Mouse (Mus musculus) midbrain, embryonic 15.5 days (tissue): Measurements from ENCODE around the gene Nenf. TPM values are rescaled to one million over a fixed set of nuclear protein-coding genes. Genes with fewer than 3 reads are reported as not detected.

Experiments used
- ATAC-seq: fragments of 200-750 bp; cut with Nextera tagmentation; replicated peaks from 2 replicates; pipeline ENCODE4 v1.8.0; 2017; ENCODE audit warnings: moderate TSS enrichment
- H3K27ac ChIP-seq: fragments of 300-500 bp; sonication (generic); 2 replicates; pipeline ENCODE4 v1.5.1; 2015; ENCODE audit warnings: mild to moderate bottlenecking, inconsistent platforms
- H3K27me3 ChIP-seq: fragments of 300-500 bp; sonication (generic); replicated peaks from 2 replicates; pipeline ENCODE4 v1.6.1; 2015; ENCODE audit warnings: inconsistent platforms
- H3K36me3 ChIP-seq: fragments of 300-500 bp; sonication (generic); replicated peaks from 2 replicates; pipeline ENCODE4 v1.6.1; 2015; ENCODE audit warnings: inconsistent platforms
- H3K4me1 ChIP-seq: fragments of 300-500 bp; sonication (generic); 2 replicates; pipeline ENCODE4 v1.6.1; 2015; ENCODE audit warnings: inconsistent platforms
- H3K4me2 ChIP-seq: fragments of 300-500 bp; sonication (generic); 2 replicates; pipeline ENCODE4 v1.6.1; 2015; ENCODE audit warnings: inconsistent platforms, mild to moderate bottlenecking, moderate library complexity
- H3K4me3 ChIP-seq: fragments of 300-500 bp; sonication (generic); 2 replicates; pipeline ENCODE4 v1.5.1; 2015; ENCODE audit warnings: mild to moderate bottlenecking, inconsistent platforms
- H3K9ac ChIP-seq: fragments of 300-500 bp; sonication (generic); 2 replicates; pipeline ENCODE4 v1.6.1; 2015; ENCODE audit warnings: mild to moderate bottlenecking, inconsistent platforms
- H3K9me3 ChIP-seq: fragments of 300-500 bp; sonication (generic); 2 replicates; pipeline ENCODE4 v1.6.1; 2016; ENCODE audit warnings: inconsistent platforms
- WGBS: fragments of 180-500 bp; shearing (Covaris S2); methylation state at CpG from one replicate; pipeline ENCODE4 v1.1.7; 2015; ENCODE audit warnings: mixed read lengths; 5-methylcytosine and 5-hydroxymethylcytosine counted together
- polyA plus RNA-seq: library from polyadenylated mRNA; unstranded; fragments of >200 nt; fragmentation: Nextera tagmentation; extraction: Ambion mirVana; gene quantifications from 2 replicates; pipeline ENCODE4 v1.2.1, GENCODE M21; 2015

The Nenf gene
- polyA plus RNA-seq, 1 experiment from 2014 or later: 111 TPM

DNA sequence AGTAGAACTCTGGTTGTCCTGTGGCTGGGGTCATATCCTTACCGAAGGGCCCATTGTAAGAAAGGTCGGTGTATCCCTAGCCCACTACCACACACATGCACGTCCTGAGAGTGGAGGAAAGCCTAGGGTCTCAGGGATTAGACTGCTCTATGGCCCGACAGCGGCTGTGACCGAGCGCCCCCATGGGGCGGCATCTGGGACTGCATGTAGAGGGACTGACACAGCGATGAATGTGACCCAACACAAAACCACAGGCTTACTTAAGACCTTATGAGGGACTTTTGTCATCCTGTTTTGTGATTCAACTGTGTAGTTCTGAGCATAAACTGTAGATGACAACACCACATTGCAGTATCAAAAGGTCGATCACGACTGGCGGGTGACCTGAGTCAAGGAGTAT is 42.5 kb downstream of the Nenf start:
- Histone ChIP-seq H3K4me2 (no peak overlapping the region), H3K27me3 (no peaks in the 10 kb centered on the region), H3K4me3 (no peak overlapping the region), H3K9ac (no peak overlapping the region), H3K27ac (no peak overlapping the region), H3K4me1 (no peaks in the 10 kb centered on the region), H3K36me3 (no peaks in the 10 kb centered on the region), H3K9me3 (no peaks in the 10 kb centered on the region)
- ATAC-seq: no peak
- WGBS: 7% methylated on average over 12 of the region's 12 CpGs

DNA sequence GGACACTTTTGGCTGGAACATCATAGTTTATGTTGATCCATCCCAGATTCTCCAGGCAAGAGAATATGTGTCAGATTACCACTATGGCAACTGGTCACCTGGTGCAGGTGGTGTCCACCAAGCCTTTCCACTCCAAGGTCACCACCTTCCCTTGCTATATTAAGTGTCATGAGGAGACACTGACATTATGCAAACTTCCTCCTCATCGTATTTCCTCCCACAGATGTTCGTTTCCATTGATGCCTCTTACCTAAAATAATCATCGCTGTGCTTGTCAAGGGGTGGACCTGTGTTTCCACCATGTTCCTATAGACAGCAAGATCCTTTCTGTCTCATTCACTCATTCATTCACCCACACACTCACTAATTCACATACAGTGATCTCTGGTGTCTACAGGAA is 45.3 kb downstream of the Nenf start:
- Histone ChIP-seq H3K9ac (no peak overlapping the region), H3K4me3 (no peak overlapping the region)
- WGBS: 85% methylated on average over 3 of the region's 3 CpGs

DNA sequence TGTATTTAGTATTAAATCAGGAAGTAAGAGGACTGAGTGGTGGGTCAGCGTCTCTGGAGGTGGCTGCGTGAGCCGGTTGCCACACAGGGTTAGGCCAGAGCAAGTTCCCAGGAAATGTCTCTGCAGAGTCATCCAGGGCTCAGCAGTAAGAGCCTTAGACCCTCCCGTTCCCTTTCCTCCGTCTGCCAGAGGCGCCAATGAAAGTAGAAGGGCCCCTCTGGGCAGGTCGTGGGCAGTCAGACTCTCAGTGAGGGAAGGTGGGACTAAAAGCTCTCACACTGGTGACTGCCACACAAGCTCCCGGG is 48.4 kb downstream of the Nenf start:
- H3K4me3 ChIP-seq: no peak overlapping the region
- no peak overlapping the region for H3K4me2 ChIP-seq
- no peak overlapping the region for H3K27ac ChIP-seq
- no peak for ATAC-seq
- H3K9me3 ChIP-seq: no peaks in the 10 kb centered on the region
- WGBS: 72% methylated on average over 8 of the region's 8 CpGs
- no peaks in the 10 kb centered on the region for H3K4me1 ChIP-seq
- no peak overlapping the region for H3K9ac ChIP-seq
- H3K36me3 ChIP-seq: no peaks in the 10 kb centered on the region
- H3K27me3 ChIP-seq: no peaks in the 10 kb centered on the region

More for the DNA sequence above, 45.3 kb downstream of the Nenf start:
- Histone ChIP-seq H3K4me1 (no peaks in the 10 kb centered on the region), H3K9me3 (no peaks in the 10 kb centered on the region), H3K36me3 (no peaks in the 10 kb centered on the region), H3K4me2 (no peak overlapping the region), H3K27ac (no peak overlapping the region), H3K27me3 (no peaks in the 10 kb centered on the region)
- no peak for ATAC-seq

DNA sequence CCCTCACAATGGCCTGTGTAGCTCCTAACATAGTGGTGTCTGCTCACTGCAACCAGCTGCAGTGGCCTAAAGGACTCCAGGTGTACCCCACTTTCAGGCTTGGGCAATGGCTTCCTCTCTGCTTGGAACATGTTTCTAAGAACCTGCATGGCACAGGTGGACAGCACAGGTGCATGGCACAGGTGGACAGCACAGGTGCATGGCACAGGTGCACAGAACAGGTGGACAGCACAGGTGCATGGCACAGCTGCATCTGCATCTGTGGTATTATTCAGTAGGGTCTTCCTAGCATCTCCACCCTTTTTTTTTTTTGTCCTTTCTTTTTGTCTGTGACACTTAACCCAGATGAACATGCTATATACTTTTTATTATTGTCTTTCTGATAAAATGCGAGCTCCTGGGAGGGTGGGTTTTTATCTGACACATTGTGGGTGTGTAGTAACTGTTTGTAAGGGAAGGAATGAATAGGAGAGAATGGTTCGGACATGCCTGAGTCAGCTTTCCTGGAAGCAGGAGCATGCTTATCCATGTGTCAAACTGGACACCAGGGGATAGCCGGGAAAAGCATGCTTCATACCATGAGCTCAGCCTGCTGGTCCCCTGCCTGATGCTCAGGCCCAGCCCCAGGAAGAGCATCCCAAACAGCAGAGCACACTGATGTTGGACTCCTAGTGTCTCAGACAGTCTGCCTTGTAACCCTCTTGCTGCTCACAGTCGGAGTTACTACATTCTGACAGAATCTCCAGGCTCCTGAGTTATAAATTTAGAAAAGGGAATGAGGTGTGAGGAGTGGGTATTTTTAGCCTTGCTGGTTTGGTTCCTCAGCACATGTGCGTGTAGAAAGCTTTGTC is 49.0 kb downstream of the Nenf start:
- Histone ChIP-seq H3K9ac (no peak overlapping the region), H3K4me3 (no peak overlapping the region), H3K27me3 (no peaks in the 10 kb centered on the region), H3K4me2 (no peak overlapping the region), H3K36me3 (no peaks in the 10 kb centered on the region), H3K4me1 (no peaks in the 10 kb centered on the region), H3K27ac (no peak overlapping the region), H3K9me3 (no peaks in the 10 kb centered on the region)
- no peak for ATAC-seq
- WGBS: 80% methylated on average over 5 of the region's 5 CpGs

DNA sequence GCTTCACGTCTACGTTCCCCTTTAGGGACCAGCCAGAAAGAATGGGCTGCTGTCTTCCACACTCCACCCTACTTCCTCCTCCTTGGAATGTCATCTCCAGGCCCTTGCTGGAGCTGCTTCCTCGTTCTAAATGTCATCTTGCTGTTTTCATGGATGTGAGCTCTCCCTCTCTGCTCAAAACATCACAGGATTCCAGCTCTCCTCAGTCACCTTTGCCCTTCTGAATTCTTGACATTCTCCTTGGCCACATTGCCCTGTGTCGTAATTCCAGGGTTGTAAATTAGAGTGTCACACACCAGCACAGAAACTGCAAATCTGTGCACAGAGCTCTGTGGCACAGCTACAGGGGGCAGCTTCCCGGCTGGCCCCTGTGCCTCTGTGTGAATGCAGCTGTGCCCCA is 50.1 kb downstream of the Nenf start:
- ATAC-seq: no peak
- no peaks in the 10 kb centered on the region for H3K36me3 ChIP-seq
- no peaks in the 10 kb centered on the region for H3K27me3 ChIP-seq
- 52% methylated on average over 5 of the region's 5 CpGs for WGBS
- H3K4me2 ChIP-seq: no peak overlapping the region
- no peaks in the 10 kb centered on the region for H3K9me3 ChIP-seq
- no peaks in the 10 kb centered on the region for H3K4me1 ChIP-seq
- no peak overlapping the region for H3K27ac ChIP-seq
- no peak overlapping the region for H3K9ac ChIP-seq
- no peak overlapping the region for H3K4me3 ChIP-seq

DNA sequence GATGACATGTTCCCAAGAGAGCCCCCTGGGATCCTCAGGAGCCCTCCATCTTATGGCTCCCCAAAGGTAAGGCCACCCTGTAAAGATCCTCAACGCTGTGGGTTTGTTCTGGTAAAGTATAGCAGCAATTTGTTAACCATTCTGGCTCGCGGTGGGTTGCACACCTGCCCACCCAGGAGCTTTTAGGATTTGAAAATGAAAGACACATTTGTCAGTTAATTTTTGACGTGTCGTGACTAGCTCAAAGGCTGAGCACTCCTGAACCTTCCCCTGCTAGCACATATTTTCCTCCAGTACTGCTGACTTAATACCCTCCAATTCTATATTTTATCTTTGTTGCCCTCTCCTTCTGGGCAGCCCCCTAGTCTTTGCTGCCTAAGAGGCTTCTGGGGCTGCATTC is 50.8 kb downstream of the Nenf start:
- ATAC-seq: no peak
- 85% methylated on average over 5 of the region's 5 CpGs for WGBS
- no peak overlapping the region for H3K27ac ChIP-seq
- H3K27me3 ChIP-seq: no peaks in the 10 kb centered on the region
- H3K36me3 ChIP-seq: no peaks in the 10 kb centered on the region
- no peak overlapping the region for H3K9ac ChIP-seq
- no peaks in the 10 kb centered on the region for H3K4me1 ChIP-seq
- no peak overlapping the region for H3K4me2 ChIP-seq
- no peaks in the 10 kb centered on the region for H3K9me3 ChIP-seq
- H3K4me3 ChIP-seq: no peak overlapping the region

DNA sequence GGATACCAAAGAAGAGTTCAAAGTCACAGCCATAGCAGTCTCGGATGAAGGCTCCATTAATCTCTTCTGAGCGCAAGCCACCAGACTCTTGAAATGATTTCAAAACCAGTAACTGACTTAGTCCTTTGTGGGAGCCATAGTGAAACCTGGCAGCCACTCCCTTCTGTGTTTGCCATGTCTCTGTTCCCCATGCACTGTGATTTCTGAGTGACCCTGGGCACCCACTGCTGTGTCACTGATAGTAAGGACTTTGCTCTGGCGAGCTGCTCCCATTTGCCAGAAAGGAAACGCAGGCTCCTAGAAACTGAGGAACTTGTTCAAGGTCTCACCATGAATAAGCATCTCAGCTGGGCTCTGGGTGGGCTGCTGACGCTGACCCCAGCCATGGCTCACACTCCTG is 54.5 kb downstream of the Nenf start:
- no peaks in the 10 kb centered on the region for H3K36me3 ChIP-seq
- H3K4me3 ChIP-seq: no peak overlapping the region
- no peak for ATAC-seq
- H3K27ac ChIP-seq: no peak overlapping the region
- H3K9ac ChIP-seq: no peak overlapping the region
- H3K27me3 ChIP-seq: no peaks in the 10 kb centered on the region
- H3K4me2 ChIP-seq: no peak overlapping the region
- H3K9me3 ChIP-seq: no peaks in the 10 kb centered on the region
- WGBS: 84% methylated on average over 5 of the region's 5 CpGs
- H3K4me1 ChIP-seq: no peaks in the 10 kb centered on the region

DNA sequence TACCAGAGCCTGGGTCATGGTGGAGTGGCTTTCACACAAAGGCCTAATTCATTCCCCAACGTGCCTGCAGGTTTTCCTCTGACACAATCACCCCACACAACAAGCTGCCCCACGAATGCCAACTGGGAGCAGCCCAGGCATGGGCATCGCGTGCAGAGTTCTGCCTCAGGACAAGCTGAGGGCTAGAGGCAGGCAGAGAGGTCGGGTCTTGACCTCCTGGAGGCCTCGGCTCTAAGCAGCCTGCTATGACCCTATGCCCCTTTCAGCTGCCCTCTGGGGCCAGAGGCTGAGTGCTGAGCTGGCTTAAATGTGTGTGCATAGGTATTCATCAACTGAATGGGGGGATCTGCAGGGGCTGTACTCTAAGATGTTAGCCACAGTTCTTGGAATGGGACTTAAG is 56.1 kb downstream of the Nenf start:
- Histone ChIP-seq H3K27me3 (no peaks in the 10 kb centered on the region), H3K9ac (no peak overlapping the region), H3K27ac (no peak overlapping the region), H3K4me3 (no peak overlapping the region), H3K4me2 (no peak overlapping the region), H3K9me3 (no peaks in the 10 kb centered on the region), H3K36me3 (no peaks in the 10 kb centered on the region), H3K4me1 (no peaks in the 10 kb centered on the region)
- 24% methylated on average over 6 of the region's 6 CpGs for WGBS
- no peak for ATAC-seq

DNA sequence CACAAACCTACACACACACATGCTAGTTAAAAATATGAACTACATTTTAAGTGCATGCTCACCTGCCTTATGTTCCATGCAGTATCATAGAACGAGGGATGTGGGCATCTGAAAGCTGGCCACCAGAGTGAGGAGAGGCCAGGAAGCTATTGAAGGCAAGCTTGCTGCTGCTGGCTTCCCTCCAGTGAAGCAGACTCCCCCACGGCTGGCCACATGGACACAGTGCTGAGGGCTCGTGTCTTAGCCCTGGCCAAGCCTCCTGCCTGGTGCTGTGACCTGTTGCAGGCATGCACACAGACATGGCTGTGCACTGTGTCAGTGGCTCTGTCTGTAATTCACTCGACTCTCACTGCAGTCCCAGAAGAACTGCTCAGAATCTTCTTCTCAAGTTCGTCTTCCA is 58.3 kb downstream of the Nenf start:
- Histone ChIP-seq H3K4me3 (no peak overlapping the region), H3K9ac (no peak overlapping the region), H3K4me2 (no peak overlapping the region), H3K4me1 (no peaks in the 10 kb centered on the region), H3K36me3 (no peaks in the 10 kb centered on the region), H3K27me3 (no peaks in the 10 kb centered on the region), H3K27ac (no peak overlapping the region), H3K9me3 (no peaks in the 10 kb centered on the region)
- no peak for ATAC-seq
- 75% methylated on average over 5 of the region's 5 CpGs for WGBS

DNA sequence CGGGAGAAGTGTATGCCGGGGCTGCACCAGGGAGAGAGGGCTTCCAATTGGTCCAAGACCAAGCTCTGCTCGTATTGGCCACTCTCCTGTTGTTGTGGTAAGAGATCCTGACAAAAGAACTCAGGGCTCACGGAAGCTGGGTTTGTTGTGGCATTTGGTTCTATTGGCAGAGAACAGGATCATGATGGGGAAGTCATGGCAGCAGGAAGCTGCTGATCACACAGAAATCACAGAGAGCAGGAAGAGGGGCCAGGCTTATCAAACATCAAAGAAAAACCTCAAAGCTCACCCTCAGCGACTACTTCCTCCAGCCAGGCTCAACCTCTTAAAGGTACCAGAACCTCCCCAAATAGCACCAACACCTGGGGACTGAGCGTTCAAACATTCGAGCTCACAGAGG is 58.9 kb downstream of the Nenf start:
- Histone ChIP-seq H3K27me3 (no peaks in the 10 kb centered on the region), H3K9me3 (no peaks in the 10 kb centered on the region), H3K4me2 (no peak overlapping the region), H3K36me3 (no peaks in the 10 kb centered on the region), H3K4me3 (no peak overlapping the region), H3K9ac (no peak overlapping the region), H3K4me1 (no peaks in the 10 kb centered on the region), H3K27ac (no peak overlapping the region)
- WGBS: 33% methylated on average over 7 of the region's 7 CpGs
- no peak for ATAC-seq

DNA sequence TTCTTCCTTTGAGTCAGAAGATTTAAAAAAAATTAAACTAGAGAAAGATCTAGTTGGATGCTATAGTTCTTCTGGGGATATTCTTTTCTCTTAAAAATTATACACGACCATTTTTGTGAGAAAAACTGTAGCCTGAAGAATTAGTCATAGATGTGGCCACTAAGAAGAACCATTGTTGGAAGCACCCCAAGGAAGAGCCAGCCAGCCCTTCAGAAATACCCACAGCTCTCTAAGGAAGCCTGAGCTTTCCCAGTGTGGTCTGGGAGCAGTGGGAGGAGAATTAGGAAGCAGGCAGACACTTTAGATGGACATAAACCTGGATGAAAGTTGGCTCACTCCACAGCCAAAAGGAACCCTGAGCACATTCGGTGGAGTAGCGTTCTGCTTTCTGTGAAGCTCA is 59.5 kb downstream of the Nenf start:
- Histone ChIP-seq H3K4me1 (no peaks in the 10 kb centered on the region), H3K9me3 (no peaks in the 10 kb centered on the region), H3K27ac (no peak overlapping the region), H3K4me2 (no peak overlapping the region), H3K36me3 (no peaks in the 10 kb centered on the region), H3K27me3 (no peaks in the 10 kb centered on the region), H3K4me3 (no peak overlapping the region), H3K9ac (no peak overlapping the region)
- ATAC-seq: no peak
- WGBS: 63% methylated on average over 3 of the region's 3 CpGs

DNA sequence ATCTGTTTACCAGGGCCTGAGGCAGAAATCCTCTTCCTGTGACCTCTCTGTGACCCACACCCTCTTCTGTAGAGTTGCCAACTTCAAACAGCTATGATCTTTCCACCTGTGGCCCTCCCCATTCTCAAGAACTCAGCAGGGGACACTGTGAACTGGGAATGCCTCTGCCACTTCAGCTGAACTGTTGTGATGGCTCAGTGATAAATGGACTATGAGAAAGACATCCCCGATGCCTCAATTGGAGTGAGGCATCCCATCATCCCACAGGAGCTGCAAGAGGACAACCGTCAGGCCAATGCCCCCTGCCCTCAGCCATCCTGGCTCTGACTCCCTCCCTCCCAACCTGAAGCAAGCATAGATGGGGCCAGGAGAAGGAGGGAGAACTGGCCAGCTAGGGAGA is 60.0 kb downstream of the Nenf start:
- no peaks in the 10 kb centered on the region for H3K9me3 ChIP-seq
- WGBS: 76% methylated on average over 2 of the region's 2 CpGs
- no peaks in the 10 kb centered on the region for H3K4me1 ChIP-seq
- H3K4me3 ChIP-seq: no peak overlapping the region
- ATAC-seq: no peak
- no peak overlapping the region for H3K27ac ChIP-seq
- H3K27me3 ChIP-seq: no peaks in the 10 kb centered on the region
- no peaks in the 10 kb centered on the region for H3K36me3 ChIP-seq
- H3K9ac ChIP-seq: no peak overlapping the region
- no peak overlapping the region for H3K4me2 ChIP-seq

DNA sequence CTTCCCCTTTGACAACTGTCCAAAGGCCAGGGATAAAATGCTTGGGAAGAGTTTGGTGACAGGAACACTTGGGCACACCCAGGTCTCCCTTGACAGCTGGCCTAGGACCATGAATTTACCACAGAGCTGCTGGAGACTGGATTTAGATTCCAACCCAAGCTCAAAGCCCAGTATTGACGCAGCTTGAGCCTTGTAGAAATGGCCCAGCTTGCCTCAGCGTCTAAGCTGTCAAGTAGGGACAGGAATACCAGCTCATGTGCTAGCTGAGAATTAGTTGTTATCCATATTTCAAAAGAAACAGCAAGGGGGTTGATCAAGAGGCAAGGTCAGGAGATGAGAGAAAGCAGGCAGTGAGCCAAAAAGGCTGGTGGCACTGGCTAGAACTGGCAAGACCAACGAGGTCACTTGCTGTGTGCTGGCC is 60.6 kb downstream of the Nenf start:
- H3K9me3 ChIP-seq: no peaks in the 10 kb centered on the region
- H3K4me1 ChIP-seq: no peaks in the 10 kb centered on the region
- H3K9ac ChIP-seq: no peak overlapping the region
- no peak for ATAC-seq
- no peak overlapping the region for H3K4me2 ChIP-seq
- no peaks in the 10 kb centered on the region for H3K27me3 ChIP-seq
- WGBS: 79% methylated on average over 3 of the region's 3 CpGs
- no peaks in the 10 kb centered on the region for H3K36me3 ChIP-seq
- no peak overlapping the region for H3K4me3 ChIP-seq
- no peak overlapping the region for H3K27ac ChIP-seq
